Mouse (Mus musculus): ENCODE measurements around the gene Tnf. TPM values are rescaled to one million over a fixed set of nuclear protein-coding genes. Genes with fewer than 3 reads are reported as not detected.

The Tnf gene
- polyA plus RNA-seq, 1 experiment from 2014 or later, result 0.32 TPM

GRCm38 (mm10) chr17:35180093-35180492, 21.7 kb downstream of the Tnf start:
- H3K4me3 ChIP-seq (ENCODE audit: low read depth, low read length), result no peak overlapping the region
- H3K9me3 ChIP-seq (ENCODE audit: control insufficient read depth, low read length), result no peaks in the 10 kb centered on the region
- WGBS, result 82% methylated on average over 5 of the region's 5 CpGs
- no peak overlapping the region for H3K27ac ChIP-seq (replicated peaks)
- H3K27me3 ChIP-seq (ENCODE audit: control insufficient read depth, insufficient read depth, low read length), result no peaks in the 10 kb centered on the region
- no peak for DNase-seq (ENCODE audit: low spot score)
- no peak for ATAC-seq (ENCODE audit: low FRiP score, low TSS enrichment)
- no peak overlapping the region for H3K9ac ChIP-seq (ENCODE audit: low read length)
- H3K36me3 ChIP-seq (ENCODE audit: control insufficient read depth, insufficient read depth, low read length), result no peaks in the 10 kb centered on the region
- H3K4me1 ChIP-seq (replicated peaks; ENCODE audit: control insufficient read depth, insufficient read depth), result no peaks in the 10 kb centered on the region
- TF ChIP-seq CTCF (IDR thresholded peaks at IDR 0.05; ENCODE audit: low read depth) (no peak), EP300 (optimal IDR thresholded peaks at IDR 0.05) (no peak)
- no peak overlapping the region for H3K4me2 ChIP-seq (replicated peaks; ENCODE audit: low read depth)

- Histone ChIP-seq H3K9ac (ENCODE audit: low read length) (no peak overlapping the region), H3K4me3 (ENCODE audit: low read depth, low read length) (no peak overlapping the region), H3K27ac (replicated peaks) (no peak overlapping the region), H3K36me3 (ENCODE audit: control insufficient read depth, insufficient read depth, low read length) (no peaks in the 10 kb centered on the region), H3K9me3 (ENCODE audit: control insufficient read depth, low read length) (no peaks in the 10 kb centered on the region), H3K4me2 (replicated peaks; ENCODE audit: low read depth) (no peak overlapping the region), H3K27me3 (ENCODE audit: control insufficient read depth, insufficient read depth, low read length) (no peaks in the 10 kb centered on the region), H3K4me1 (replicated peaks; ENCODE audit: control insufficient read depth, insufficient read depth) (no peaks in the 10 kb centered on the region)
- TF ChIP-seq EP300 (optimal IDR thresholded peaks at IDR 0.05), result no peak
- TF ChIP-seq CTCF (IDR thresholded peaks at IDR 0.05; ENCODE audit: low read depth), result peak; percentile 97
- peak; percentile 82 for DNase-seq (ENCODE audit: low spot score)
- WGBS, result 10% methylated on average over 5 of the region's 5 CpGs
- peak; percentile 85 for ATAC-seq (ENCODE audit: low FRiP score, low TSS enrichment)
Measured at GRCm38 (mm10) chr17:35178528-35178927, 23.3 kb downstream of the Tnf start.

- Histone ChIP-seq H3K9me3 (ENCODE audit: control insufficient read depth, low read length) (no peaks in the 10 kb centered on the region), H3K4me3 (ENCODE audit: low read depth, low read length) (no peak within 1 kb of the TSS), H3K4me1 (replicated peaks; ENCODE audit: control insufficient read depth, insufficient read depth) (no peaks in the 10 kb centered on the region), H3K9ac (ENCODE audit: low read length) (no peak within 1 kb of the TSS), H3K27ac (replicated peaks) (no peak within 1 kb of the TSS), H3K4me2 (replicated peaks; ENCODE audit: low read depth) (no peak within 1 kb of the TSS), H3K27me3 (ENCODE audit: control insufficient read depth, insufficient read depth, low read length) (no peaks in the 10 kb centered on the region), H3K36me3 (ENCODE audit: control insufficient read depth, insufficient read depth, low read length) (no peaks in the 10 kb centered on the region)
- TF ChIP-seq CTCF (IDR thresholded peaks at IDR 0.05; ENCODE audit: low read depth), result no peak
- no peak for TF ChIP-seq EP300 (optimal IDR thresholded peaks at IDR 0.05)
- ATAC-seq (ENCODE audit: low FRiP score, low TSS enrichment), result no peak
- no peak for DNase-seq (ENCODE audit: low spot score)
- WGBS, result 52% methylated on average over 2 of the region's 2 CpGs
Measured at GRCm38 (mm10) chr17:35175968-35176367, 25.8 kb downstream of the Tnf start, which contains the start of gene Aif1. Gene Aif1, minus strand, starts transcription at chr17:35176068.

- H3K27ac ChIP-seq (replicated peaks), result no peak overlapping the region
- no peak for DNase-seq (ENCODE audit: low spot score)
- WGBS, result 65% methylated on average over 6 of the region's 6 CpGs
Measured at GRCm38 (mm10) chr17:35175382-35175781, 26.4 kb downstream of the Tnf start.

GRCm38 (mm10) chr17:35174201-35174977, 27.4 kb downstream of the Tnf start:
- TF ChIP-seq CTCF (IDR thresholded peaks at IDR 0.05; ENCODE audit: low read depth) (no peak), EP300 (optimal IDR thresholded peaks at IDR 0.05) (no peak)
- ATAC-seq (ENCODE audit: low FRiP score, low TSS enrichment), result no peak
- 66% methylated on average over 8 of the region's 8 CpGs for WGBS

More at GRCm38 (mm10) chr17:35175382-35175781, 26.4 kb downstream of the Tnf start:
- H3K36me3 ChIP-seq (ENCODE audit: control insufficient read depth, insufficient read depth, low read length), result no peaks in the 10 kb centered on the region
- H3K4me1 ChIP-seq (replicated peaks; ENCODE audit: control insufficient read depth, insufficient read depth), result no peaks in the 10 kb centered on the region
- TF ChIP-seq EP300 (optimal IDR thresholded peaks at IDR 0.05), result no peak
- TF ChIP-seq CTCF (IDR thresholded peaks at IDR 0.05; ENCODE audit: low read depth), result no peak
- H3K9ac ChIP-seq (ENCODE audit: low read length), result no peak overlapping the region
- H3K4me2 ChIP-seq (replicated peaks; ENCODE audit: low read depth), result no peak overlapping the region
- no peak overlapping the region for H3K4me3 ChIP-seq (ENCODE audit: low read depth, low read length)
- H3K27me3 ChIP-seq (ENCODE audit: control insufficient read depth, insufficient read depth, low read length), result no peaks in the 10 kb centered on the region
- ATAC-seq (ENCODE audit: low FRiP score, low TSS enrichment), result no peak
- no peaks in the 10 kb centered on the region for H3K9me3 ChIP-seq (ENCODE audit: control insufficient read depth, low read length)

GRCm38 (mm10) chr17:35173329-35173728, 28.5 kb downstream of the Tnf start:
- H3K4me3 ChIP-seq (ENCODE audit: low read depth, low read length), result no peak overlapping the region
- 77% methylated on average over 3 of the region's 3 CpGs for WGBS
- H3K4me2 ChIP-seq (replicated peaks; ENCODE audit: low read depth), result no peak overlapping the region
- H3K36me3 ChIP-seq (ENCODE audit: control insufficient read depth, insufficient read depth, low read length), result no peaks in the 10 kb centered on the region
- no peaks in the 10 kb centered on the region for H3K27me3 ChIP-seq (ENCODE audit: control insufficient read depth, insufficient read depth, low read length)
- H3K9ac ChIP-seq (ENCODE audit: low read length), result 0 out of 2 replicates have a peak overlapping the region, but pooled peaks have one; percentile 41
- ATAC-seq (ENCODE audit: low FRiP score, low TSS enrichment) (no peak), DNase-seq (ENCODE audit: low spot score) (no peak)
- TF ChIP-seq CTCF (IDR thresholded peaks at IDR 0.05; ENCODE audit: low read depth) (no peak), EP300 (optimal IDR thresholded peaks at IDR 0.05) (no peak)
- H3K4me1 ChIP-seq (replicated peaks; ENCODE audit: control insufficient read depth, insufficient read depth), result no peaks in the 10 kb centered on the region
- no peak overlapping the region; the same call in 1 of the 2 replicates for H3K27ac ChIP-seq (replicated peaks)
- no peaks in the 10 kb centered on the region for H3K9me3 ChIP-seq (ENCODE audit: control insufficient read depth, low read length)

More at GRCm38 (mm10) chr17:35174201-35174977, 27.4 kb downstream of the Tnf start:
- Histone ChIP-seq H3K4me2 (replicated peaks; ENCODE audit: low read depth) (no peak overlapping the region), H3K36me3 (ENCODE audit: control insufficient read depth, insufficient read depth, low read length) (no peaks in the 10 kb centered on the region), H3K27ac (replicated peaks) (no peak overlapping the region), H3K9ac (ENCODE audit: low read length) (no peak overlapping the region), H3K4me3 (ENCODE audit: low read depth, low read length) (no peak overlapping the region), H3K27me3 (ENCODE audit: control insufficient read depth, insufficient read depth, low read length) (no peaks in the 10 kb centered on the region), H3K9me3 (ENCODE audit: control insufficient read depth, low read length) (no peaks in the 10 kb centered on the region), H3K4me1 (replicated peaks; ENCODE audit: control insufficient read depth, insufficient read depth) (no peaks in the 10 kb centered on the region)
- DNase-seq (ENCODE audit: low spot score), result no peak
